ENCODE assay signal across 9 mouse cellular contexts in the genomic region with DNA sequence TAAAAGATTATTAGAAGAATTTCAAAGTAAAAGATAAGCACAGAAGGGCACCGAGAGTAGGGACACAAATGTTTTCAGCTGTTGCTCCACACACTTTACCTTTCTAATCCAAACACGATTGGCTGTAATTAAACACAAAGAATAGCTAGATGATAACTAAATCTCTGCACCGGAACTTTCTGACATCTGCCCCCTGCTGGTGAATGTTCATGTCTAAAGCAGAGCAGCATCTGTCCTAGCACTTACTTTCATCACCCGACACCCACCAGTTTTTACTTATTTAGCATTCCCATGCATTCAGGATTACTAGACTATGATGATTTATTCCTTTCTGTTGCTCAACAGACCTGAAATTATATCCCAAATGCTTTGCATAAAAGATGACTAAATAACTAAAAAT.
A peak's percentile ranks its signal among the peaks of the same experiment; 100 is the strongest.
DNase-seq lines count a peak whose midpoint lies in the region; ATAC-seq lines count a peak whose summit lies in the region.
"Had no signal": no experiment of that assay in that cellular context is flagged by ENCODE, and none has a peak within 500 bp of the region (broad histone marks: within the 10 kb centered on the region; RNA-seq: fewer than 3 reads in every experiment).

No protein-coding gene starts in this region.

- no peak overlapping the region for H3K4me2 ChIP-seq in limb, embryonic 11.5 days (ENCODE audit: low read depth, severe bottlenecking)
- H3K4me2 ChIP-seq: limb, embryonic 13.5 days had no signal

- H3K9me3 ChIP-seq in limb, embryonic 11.5 days (ENCODE audit: control insufficient read depth, low read length) = no peaks in the 10 kb centered on the region
- H3K9me3 ChIP-seq in limb, embryonic 10.5 days (replicated peaks) = no peaks in the 10 kb centered on the region
- H3K9me3 ChIP-seq: limb, embryonic 13.5 days had no signal

- H3K9ac ChIP-seq in limb, embryonic 11.5 days (ENCODE audit: low read length) = no peak overlapping the region
- H3K9ac ChIP-seq: limb, embryonic 13.5 days had no signal

- DNase-seq in cerebellum, postnatal 25 days = peak; percentile 4 to 24
- DNase-seq in cerebellum, adult 9-11 months = no peak
- DNase-seq in limb, embryonic 11.5 days (ENCODE audit: low spot score) = peak; percentile 34
- DNase-seq in limb, embryonic 10.5 days (ENCODE audit: low spot score) = no peak
- peak; percentile 1 for DNase-seq in WW6 (ENCODE audit: low read depth, low spot score)
- DNase-seq in layer of hippocampus, postnatal 10 days (ENCODE audit: low spot score in 2 of 2) = peak; percentile 11 to 16
- peak; percentile 59 for DNase-seq in splenic B cell, adult 2 months (ENCODE audit: low read depth, low spot score)
- no peak for DNase-seq in cerebellum, adult 8-10 months

- no peak overlapping the region for H3K4me3 ChIP-seq in limb, embryonic 11.5 days (ENCODE audit: low read depth, low read length)
- H3K4me3 ChIP-seq in limb, embryonic 10.5 days = no peak overlapping the region
- H3K4me3 ChIP-seq: limb, embryonic 13.5 days had no signal

- no peaks in the 10 kb centered on the region for H3K4me1 ChIP-seq in limb, embryonic 11.5 days (ENCODE audit: control insufficient read depth, insufficient read depth, low read length)
- H3K4me1 ChIP-seq in limb, embryonic 10.5 days = no peaks in the 10 kb centered on the region
- H3K4me1 ChIP-seq: limb, embryonic 13.5 days had no signal

- ATAC-seq in limb, embryonic 11.5 days (ENCODE audit: insufficient number of reproducible peaks, low FRiP score, low TSS enrichment, low read depth) = no peak

- H3K27ac ChIP-seq in limb, embryonic 11.5 days (replicated peaks; ENCODE audit: low read depth, low read length) = no peak overlapping the region
- H3K27ac ChIP-seq in limb, embryonic 10.5 days = no peak overlapping the region
- H3K27ac ChIP-seq: limb, embryonic 13.5 days had no signal

- WGBS in limb, embryonic 11.5 days = 82% methylated on average over 4 of the region's 4 CpGs
- 82% methylated on average over 4 of the region's 4 CpGs for WGBS in limb, embryonic 10.5 days

- H3K36me3 ChIP-seq in limb, embryonic 11.5 days (ENCODE audit: control insufficient read depth, insufficient read depth, low read length) = no peaks in the 10 kb centered on the region
- H3K36me3 ChIP-seq in limb, embryonic 10.5 days = no peaks in the 10 kb centered on the region
- no peaks in the 10 kb centered on the region for H3K36me3 ChIP-seq in splenic B cell, adult 2 months (ENCODE audit: control insufficient read depth, insufficient read depth, low read length, poor library complexity, severe bottlenecking)
- H3K36me3 ChIP-seq: limb, embryonic 13.5 days had no signal

- H3K27me3 ChIP-seq in limb, embryonic 11.5 days (ENCODE audit: control insufficient read depth, insufficient read depth, low read length) = no peaks in the 10 kb centered on the region
- H3K27me3 ChIP-seq in limb, embryonic 10.5 days (ENCODE audit: low read depth, poor library complexity, severe bottlenecking) = no peaks in the 10 kb centered on the region
- no peaks in the 10 kb centered on the region for H3K27me3 ChIP-seq in splenic B cell, adult 2 months (ENCODE audit: control insufficient read depth, insufficient read depth, low read length, poor library complexity, severe bottlenecking)
- H3K27me3 ChIP-seq: limb, embryonic 13.5 days had no signal

Comparison
In these comparisons a context has a peak if more than half of its experiments do, and no peak if none do; other contexts are left out.
1. DNase-seq: peak in cerebellum, postnatal 25 days (2 of 2), limb, embryonic 11.5 days (single experiment), WW6 (single experiment), layer of hippocampus, postnatal 10 days (2 of 2) and splenic B cell, adult 2 months (single experiment); none in cerebellum, adult 9-11 months (single experiment), limb, embryonic 10.5 days (single experiment) and cerebellum, adult 8-10 months (single experiment).